Mouse (Mus musculus): ENCODE results near the gene Mfsd1. TPM values are rescaled to one million over a fixed set of nuclear protein-coding genes. Genes with fewer than 3 reads are reported as not detected.

The Mfsd1 gene
- polyA plus RNA-seq, 1 experiment from 2014 or later = 57.1 TPM

DNA sequence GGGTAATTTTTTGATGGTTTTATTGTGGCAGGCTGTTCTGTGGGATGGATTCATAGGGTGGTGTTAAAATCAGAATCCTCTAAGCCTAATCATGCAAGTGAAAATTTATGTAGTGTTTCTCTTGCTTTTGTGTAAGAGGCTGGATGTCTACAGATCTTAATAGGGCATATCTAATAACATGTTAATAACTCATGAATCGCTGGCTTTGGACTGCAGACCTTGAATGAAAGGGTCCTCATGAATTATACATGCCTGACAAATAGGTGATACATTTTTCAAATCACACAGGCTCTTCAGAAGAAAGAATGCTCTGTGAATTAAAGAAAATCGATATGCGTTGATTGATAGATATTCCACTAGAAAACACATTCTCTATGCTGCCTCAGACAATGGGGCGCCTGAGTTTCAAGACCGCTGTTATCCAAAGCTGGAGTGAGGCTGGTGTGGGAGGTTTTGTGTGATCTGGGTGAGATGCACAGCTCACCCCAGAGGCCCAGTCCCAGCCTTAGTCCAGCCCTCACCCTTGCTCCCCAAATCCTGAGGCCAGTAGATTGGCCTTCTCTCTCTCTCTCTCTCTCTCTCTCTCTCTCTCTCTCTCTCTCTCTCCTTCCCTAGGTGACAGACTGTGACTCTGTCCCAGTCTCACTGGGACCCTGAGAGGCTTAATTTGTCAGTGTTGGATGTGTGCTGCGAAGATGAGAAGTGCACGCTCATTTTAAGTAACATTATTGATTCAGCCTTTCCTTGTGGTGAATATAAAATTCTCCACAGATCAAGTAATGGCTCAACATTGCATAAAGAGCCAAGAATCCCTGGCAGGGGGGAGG is 63.3 kb downstream of the Mfsd1 start:
- H3K27me3 ChIP-seq = no peaks in the 10 kb centered on the region
- no peak overlapping the region for H3K4me2 ChIP-seq (replicated peaks)
- H3K4me3 ChIP-seq = no peak overlapping the region
- H3K36me3 ChIP-seq = no peaks in the 10 kb centered on the region
- no peak overlapping the region for H3K9ac ChIP-seq
- H3K4me1 ChIP-seq = peaks cover 7% of the 10 kb centered on the region
- peak overlapping the region; percentile 80 for H3K27ac ChIP-seq
- WGBS = 44% methylated on average over 7 of the region's 7 CpGs
- peak; percentile 86 for ATAC-seq (ENCODE audit: low FRiP score)
- H3K9me3 ChIP-seq (replicated peaks) = no peaks in the 10 kb centered on the region

Other genes starting within 250 kb of the Mfsd1 start
- 39.6 and 44.0 TPM in 2 replicates for gene Mlf1, start 208.6 kb upstream of the Mfsd1 start, polyA plus RNA-seq (2016; fragmentation: Nextera tagmentation; extraction: Ambion mirVana)
- gene Gm17402, start 207.6 kb upstream of the Mfsd1 start, polyA plus RNA-seq (2016; fragmentation: Nextera tagmentation; extraction: Ambion mirVana) = not detected in 2 replicates
- gene Gfm1, start 152.6 kb upstream of the Mfsd1 start, polyA plus RNA-seq (2016; fragmentation: Nextera tagmentation; extraction: Ambion mirVana) = 38.5 and 39.6 TPM in 2 replicates
- gene Lxn, start 118.8 kb upstream of the Mfsd1 start, polyA plus RNA-seq (2016; fragmentation: Nextera tagmentation; extraction: Ambion mirVana) = 125 and 139 TPM in 2 replicates
- 1.3 and 1.6 TPM in 2 replicates for gene Rarres1, start 67.2 kb upstream of the Mfsd1 start, polyA plus RNA-seq (2016; fragmentation: Nextera tagmentation; extraction: Ambion mirVana)

All from hindbrain, embryonic 12.5 days (tissue).